Mouse (Mus musculus): Measurements from ENCODE around the gene Hist1h4h. TPM values are rescaled to one million over a fixed set of nuclear protein-coding genes. Genes with fewer than 3 reads are reported as not detected.

The Hist1h4h gene
- total RNA-seq (2023), result 194 TPM

GRCm38 (mm10) chr13:23530901-23531875, at the start of gene Hist1h4h:
Gene Hist1h4h, plus strand, starts transcription at chr13:23531050.

GRCm38 (mm10) chr13:23488400-23489322, 42.2 kb upstream of the Hist1h4h start, which contains the start of gene Btn2a2:
Gene Btn2a2, minus strand, starts transcription at chr13:23488857.

GRCm38 (mm10) chr13:23533560-23534367, 2.9 kb downstream of the Hist1h4h start, which contains the start of gene Hist1h2af:
Gene Hist1h2af, plus strand, starts transcription at chr13:23533906.

GRCm38 (mm10) chr13:23535137-23536075, 4.6 kb downstream of the Hist1h4h start, which contains the start of gene Hist1h3g:
Gene Hist1h3g, plus strand, starts transcription at chr13:23535422.

GRCm38 (mm10) chr13:23542999-23543607, 12.3 kb downstream of the Hist1h4h start, which contains the start of gene Hist1h2bh:
Gene Hist1h2bh, minus strand, starts transcription at chr13:23543392.

GRCm38 (mm10) chr13:23543965-23544786, 13.3 kb downstream of the Hist1h4h start, which contains the start of gene Hist1h3f:
Gene Hist1h3f, plus strand, starts transcription at chr13:23544052.

GRCm38 (mm10) chr13:23551146-23551834, 20.4 kb downstream of the Hist1h4h start, which contains the start of gene Hist1h4f:
Gene Hist1h4f, minus strand, starts transcription at chr13:23551648.

GRCm38 (mm10) chr13:23552962-23553361, 22.1 kb downstream of the Hist1h4h start, which contains the start of gene Hist1h1d:
Gene Hist1h1d, plus strand, starts transcription at chr13:23553262.

GRCm38 (mm10) chr13:23561883-23562659, 31.2 kb downstream of the Hist1h4h start, which contains the start of gene Hist1h3e:
Gene Hist1h3e, minus strand, starts transcription at chr13:23562369.

GRCm38 (mm10) chr13:23571022-23571503, 40.2 kb downstream of the Hist1h4h start, which contains the start of the genes Hist1h2ae and Hist1h2bg:
Gene Hist1h2ae, minus strand, starts transcription at chr13:23571220.
Gene Hist1h2bg, plus strand, starts transcription at chr13:23571396.

GRCm38 (mm10) chr13:23573898-23574524, 43.2 kb downstream of the Hist1h4h start, which contains the start of the genes Hist1h2bf and Hist1h2ad:
Gene Hist1h2bf, minus strand, starts transcription at chr13:23574196.
Gene Hist1h2ad, plus strand, starts transcription at chr13:23574381.

GRCm38 (mm10) chr13:23575271-23575851, 44.5 kb downstream of the Hist1h4h start, which contains the start of gene Hist1h3d:
Gene Hist1h3d, plus strand, starts transcription at chr13:23575763.

